Mouse (Mus musculus): ENCODE data around the gene 4930579G24Rik.

GRCm38 (mm10) chr3:79670556-79670955 is 41.7 kb downstream of the 4930579G24Rik start:
- no peak for TF ChIP-seq CTCF (IDR thresholded peaks at IDR 0.05; ENCODE audit: control insufficient read depth, insufficient read depth, low read length)
- TF ChIP-seq POLR2A (IDR thresholded peaks at IDR 0.05; ENCODE audit: borderline replicate concordance, control insufficient read depth, low read depth, low read length): no peak
